15 mouse cellular contexts compared by ENCODE assay signal in the genomic region with DNA sequence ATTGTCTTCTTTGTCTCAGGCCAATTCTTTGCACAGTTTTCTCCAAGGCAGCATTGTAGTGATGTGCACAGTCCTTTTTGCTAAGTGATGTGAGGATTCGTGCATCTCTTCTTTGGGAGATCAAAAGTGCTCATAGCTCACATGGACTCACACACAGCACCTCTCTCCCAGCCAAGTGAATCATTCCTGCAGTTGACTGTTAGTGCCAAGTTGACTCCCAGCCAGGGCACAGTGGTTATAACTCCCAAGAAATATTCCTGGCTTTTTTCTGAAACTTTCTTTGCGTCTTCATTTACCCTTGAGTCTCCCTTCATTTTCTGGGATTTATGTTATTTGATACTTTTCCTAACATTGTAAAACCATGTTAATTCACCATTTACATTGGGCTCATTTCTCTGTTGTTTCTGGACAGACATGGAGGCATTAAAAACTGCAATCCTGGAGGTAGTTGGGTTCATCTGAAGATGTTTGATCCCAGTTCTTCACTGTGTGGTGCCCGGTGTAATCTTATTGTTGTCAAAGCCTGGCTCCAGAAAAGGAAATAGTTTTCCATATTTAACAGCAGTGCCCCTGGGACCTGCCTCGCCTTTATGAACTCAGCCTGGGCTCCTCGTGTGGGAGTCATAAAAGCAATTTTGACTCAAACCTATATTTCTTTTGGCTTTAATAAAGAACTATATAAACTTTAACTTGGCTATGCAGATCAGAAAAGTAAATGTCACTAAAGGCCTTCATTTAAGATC. TPM values are rescaled to one million over a fixed set of nuclear protein-coding genes. Genes with fewer than 3 reads are reported as not detected.
DNase-seq lines count a peak whose midpoint lies in the region; ATAC-seq and TF ChIP-seq lines count a peak whose summit lies in the region.
"Had no signal": no experiment of that assay in that cellular context is flagged by ENCODE, and none has a peak within 500 bp of the region (broad histone marks: within the 10 kb centered on the region; RNA-seq: fewer than 3 reads in every experiment).

No protein-coding gene starts in this region.

- H3K4me2 ChIP-seq in heart, embryonic 12.5 days = no peak overlapping the region
- H3K4me2 ChIP-seq in heart, embryonic 13.5 days = no peak overlapping the region
- H3K4me2 ChIP-seq in midbrain, embryonic 15.5 days = no peak overlapping the region
- H3K4me2 ChIP-seq: forebrain, embryonic 12.5 days; liver, embryonic 15.5 days; midbrain, embryonic 13.5 days; neural tube, embryonic 15.5 days had no signal

- TF ChIP-seq CTCF in heart, adult 2 months (IDR thresholded peaks at IDR 0.05) = no peak

- no peak overlapping the region for H3K27ac ChIP-seq in heart, adult 2 months
- H3K27ac ChIP-seq in heart, embryonic 12.5 days (ENCODE audit: poor library complexity, severe bottlenecking) = no peak overlapping the region
- 0 out of 2 replicates have a peak overlapping the region, but pooled peaks have one; percentile 24 for H3K27ac ChIP-seq in heart, embryonic 13.5 days (replicated peaks)
- H3K27ac ChIP-seq in midbrain, embryonic 15.5 days = no peak overlapping the region
- H3K27ac ChIP-seq: forebrain, embryonic 12.5 days; liver, embryonic 15.5 days; midbrain, embryonic 13.5 days; neural tube, embryonic 15.5 days had no signal

- H3K9me3 ChIP-seq in heart, embryonic 12.5 days (replicated peaks) = no peaks in the 10 kb centered on the region
- no peaks in the 10 kb centered on the region for H3K9me3 ChIP-seq in heart, embryonic 13.5 days
- H3K9me3 ChIP-seq in midbrain, embryonic 15.5 days = no peaks in the 10 kb centered on the region
- H3K9me3 ChIP-seq: forebrain, embryonic 12.5 days; liver, embryonic 15.5 days; midbrain, embryonic 13.5 days; neural tube, embryonic 15.5 days had no signal

- no peak overlapping the region for H3K4me3 ChIP-seq in heart, adult 2 months
- no peak overlapping the region for H3K4me3 ChIP-seq in heart, embryonic 12.5 days
- H3K4me3 ChIP-seq in heart, embryonic 13.5 days = no peak overlapping the region
- H3K4me3 ChIP-seq in midbrain, embryonic 15.5 days = no peak overlapping the region
- H3K4me3 ChIP-seq: forebrain, embryonic 12.5 days; liver, embryonic 15.5 days; midbrain, embryonic 13.5 days; neural tube, embryonic 15.5 days had no signal

- no peak overlapping the region for H3K9ac ChIP-seq in heart, adult 2 months (ENCODE audit: low read depth, low read length)
- no peak overlapping the region for H3K9ac ChIP-seq in heart, embryonic 12.5 days
- no peak overlapping the region for H3K9ac ChIP-seq in heart, embryonic 13.5 days
- H3K9ac ChIP-seq in midbrain, embryonic 15.5 days = no peak overlapping the region
- H3K9ac ChIP-seq: forebrain, embryonic 12.5 days; liver, embryonic 15.5 days; midbrain, embryonic 13.5 days; neural tube, embryonic 15.5 days had no signal

- no peaks in the 10 kb centered on the region for H3K36me3 ChIP-seq in heart, adult 2 months (ENCODE audit: control insufficient read depth, insufficient read depth, low read length)
- no peaks in the 10 kb centered on the region for H3K36me3 ChIP-seq in heart, embryonic 12.5 days
- no peaks in the 10 kb centered on the region for H3K36me3 ChIP-seq in heart, embryonic 13.5 days
- no peaks in the 10 kb centered on the region for H3K36me3 ChIP-seq in midbrain, embryonic 15.5 days (replicated peaks)
- H3K36me3 ChIP-seq: forebrain, embryonic 12.5 days; liver, embryonic 15.5 days; midbrain, embryonic 13.5 days; neural tube, embryonic 15.5 days had no signal

- no peak for ATAC-seq in heart, embryonic 12.5 days (ENCODE audit: insufficient number of reproducible peaks, low FRiP score)
- no peak for ATAC-seq in heart, embryonic 13.5 days (ENCODE audit: extremely low read depth, insufficient number of reproducible peaks, low FRiP score, low TSS enrichment)
- ATAC-seq in erythroid progenitor cell, adult 5-6 weeks (replicated peaks; ENCODE audit: low FRiP score, poor library complexity, severe bottlenecking) = no peak
- ATAC-seq in midbrain, embryonic 15.5 days (replicated peaks) = no peak
- ATAC-seq: midbrain, embryonic 13.5 days had no signal

- H3K4me1 ChIP-seq in heart, adult 2 months (ENCODE audit: control insufficient read depth, insufficient read depth, low read length) = no peaks in the 10 kb centered on the region
- H3K4me1 ChIP-seq in heart, embryonic 12.5 days (replicated peaks) = no peaks in the 10 kb centered on the region
- H3K4me1 ChIP-seq in heart, embryonic 13.5 days = peaks cover 4% of the 10 kb centered on the region
- no peaks in the 10 kb centered on the region for H3K4me1 ChIP-seq in midbrain, embryonic 15.5 days
- H3K4me1 ChIP-seq: forebrain, embryonic 12.5 days; liver, embryonic 15.5 days; midbrain, embryonic 13.5 days; neural tube, embryonic 15.5 days had no signal

- no peaks in the 10 kb centered on the region for H3K79me2 ChIP-seq in heart, adult 2 months (replicated peaks; ENCODE audit: control insufficient read depth, insufficient read depth, low read length)

- no peak for TF ChIP-seq POLR2A in heart, adult 2 months (IDR thresholded peaks at IDR 0.05; ENCODE audit: insufficient read depth, low read depth, low read length)

- DNase-seq in heart, adult 2 months = peak; percentile 35 to 53
- DNase-seq in 3T3-L1 (ENCODE audit: low read depth, low spot score) = peak; percentile 90
- DNase-seq in adrenal gland, postnatal 36 days = peak; percentile 64
- no peak for DNase-seq in right cerebral cortex, adult 2 months (ENCODE audit: low spot score in 2 of 2)
- DNase-seq: kidney, postnatal 25 days; thymus, adult 18-20 months had no signal

- 50% methylated on average over 5 of the region's 5 CpGs for WGBS in heart, adult 2 months
- WGBS in heart, embryonic 12.5 days = 67% methylated on average over 5 of the region's 5 CpGs
- 60% methylated on average over 5 of the region's 5 CpGs for WGBS in heart, embryonic 13.5 days
- 73% methylated on average over 5 of the region's 5 CpGs for WGBS in midbrain, embryonic 15.5 days

- intact Hi-C loops in heart, adult 2 months (cut with DNase I) = no loop called here

- no peak for TF ChIP-seq EP300 in heart, adult 2 months (IDR thresholded peaks at IDR 0.05; ENCODE audit: insufficient read depth, low read depth, low read length)

- no peaks in the 10 kb centered on the region for H3K27me3 ChIP-seq in heart, adult 2 months (ENCODE audit: control insufficient read depth, insufficient read depth, low read length)
- no peaks in the 10 kb centered on the region for H3K27me3 ChIP-seq in heart, embryonic 12.5 days (replicated peaks)
- no peaks in the 10 kb centered on the region for H3K27me3 ChIP-seq in heart, embryonic 13.5 days (replicated peaks)
- H3K27me3 ChIP-seq in midbrain, embryonic 15.5 days (replicated peaks) = no peaks in the 10 kb centered on the region
- H3K27me3 ChIP-seq: CH12.LX; forebrain, embryonic 12.5 days; liver, embryonic 15.5 days; midbrain, embryonic 13.5 days; neural tube, embryonic 15.5 days had no signal

RNA-seq across cellular contexts. Expression of gene Sec61g, which starts 38.3 kb away (rescaled TPM):
- total RNA-seq in heart, adult 2 months (2021) = 1 to 10 TPM; 2.6 to 4.0 TPM
- polyA plus RNA-seq in heart, adult 2 months (2012; rRNA removed) = 17.5 and 18.0 TPM in 2 replicates
- 27.1 and 31.6 TPM in 2 replicates for polyA plus RNA-seq in heart, embryonic 12.5 days (2016; fragmentation: Nextera tagmentation; extraction: Ambion mirVana)
- total RNA-seq in adrenal gland, postnatal 36 days (2021) = 10 to 100 TPM in 1 of 2 experiments, 1 to 10 TPM in 1; 8.4 to 14.8 TPM
- polyA plus RNA-seq in heart, embryonic 13.5 days (2015; fragmentation: Nextera tagmentation; extraction: Ambion mirVana) = 30.5 and 31.4 TPM in 2 replicates
- total RNA-seq in erythroid progenitor cell, adult 5-6 weeks (2015; ENCODE audit: low replicate concordance) = 12.6 and 36.8 TPM in 2 replicates
- total RNA-seq in erythroid progenitor cell, adult 5-6 weeks (2017; ENCODE audit: low replicate concordance) = 30.5 and 33.2 TPM in 2 replicates
- polyA plus RNA-seq in midbrain, embryonic 15.5 days (2015; fragmentation: Nextera tagmentation; extraction: Ambion mirVana) = 31.1 and 36.0 TPM in 2 replicates

Comparison
In these comparisons a context has a peak if more than half of its experiments do, and no peak if none do; other contexts are left out.
1. DNase-seq: peak in heart, adult 2 months (2 of 2), 3T3-L1 (single experiment) and adrenal gland, postnatal 36 days (2 of 2); none in right cerebral cortex, adult 2 months (0 of 2).